Mouse (Mus musculus) liver, adult 2 months (tissue): ENCODE measurements around the gene Emd.
A peak's percentile ranks its signal among the peaks of the same experiment; 100 is the strongest.

Source experiments
- CTCF ChIP-seq: fragments of 200-500 bp; IDR thresholded peaks from 2 replicates; pipeline ENCODE4 v1.5.1; 2011; ENCODE audit warnings: low read depth, low read length, control low read depth
- POLR2A ChIP-seq: fragments of 200-500 bp; IDR thresholded peaks from 2 replicates; pipeline ENCODE4 v1.6.1; 2011; ENCODE audit warnings: low read length, control low read depth; ENCODE audit not compliant: insufficient read depth; ENCODE audit errors: extremely low read depth

GRCm38 (mm10) chrX:74304867-74305700 is 50.6 kb downstream of the Emd start, which contains the start of gene Gdi1:
- TF ChIP-seq CTCF (peak; percentile 12; the same call in 1 of the 2 replicates), POLR2A (peak; percentile 61; the same call in 1 of the 2 replicates)
